ENCODE assay signal across 24 mouse cellular contexts in genomic region chr3:53027333-53027732, GRCm38 (mm10). TPM values are rescaled to one million over a fixed set of nuclear protein-coding genes. Genes with fewer than 3 reads are reported as not detected.
A peak's percentile ranks its signal among the peaks of the same experiment; 100 is the strongest.
DNase-seq lines count a peak whose midpoint lies in the region; ATAC-seq and TF ChIP-seq lines count a peak whose summit lies in the region.
"Had no signal": no experiment of that assay in that cellular context is flagged by ENCODE, and none has a peak within 500 bp of the region (broad histone marks: within the 10 kb centered on the region; RNA-seq: fewer than 3 reads in every experiment).

No protein-coding gene starts in this region.

- ATAC-seq in heart, embryonic 11.5 days (replicated peaks; ENCODE audit: insufficient number of reproducible peaks, low FRiP score, low TSS enrichment) = no peak
- ATAC-seq in lung, postnatal 0 days = no peak
- ATAC-seq: forebrain, embryonic 13.5 days; forebrain, embryonic 15.5 days; forebrain, postnatal 0 days had no signal

- no peak for TF ChIP-seq CTCF in lung, postnatal 0 days (IDR thresholded peaks at IDR 0.05)

- no peak overlapping the region for H3K27ac ChIP-seq in heart, embryonic 11.5 days (ENCODE audit: low read depth, low read length)
- no peak overlapping the region for H3K27ac ChIP-seq in lung, postnatal 0 days (ENCODE audit: low read length)
- H3K27ac ChIP-seq: embryonic facial prominence, embryonic 13.5 days; embryonic facial prominence, embryonic 15.5 days; forebrain, embryonic 13.5 days; forebrain, embryonic 15.5 days had no signal

- no peak overlapping the region for H3K4me3 ChIP-seq in heart, embryonic 11.5 days (ENCODE audit: low read depth, low read length)
- H3K4me3 ChIP-seq in lung, postnatal 0 days (ENCODE audit: low read depth, low read length) = no peak overlapping the region
- H3K4me3 ChIP-seq: embryonic facial prominence, embryonic 13.5 days; embryonic facial prominence, embryonic 15.5 days; erythroblast, embryonic 14.5 days; forebrain, embryonic 13.5 days; forebrain, embryonic 15.5 days had no signal

- no peaks in the 10 kb centered on the region for H3K9me3 ChIP-seq in heart, embryonic 11.5 days (replicated peaks; ENCODE audit: control insufficient read depth, low read length)
- H3K9me3 ChIP-seq in lung, postnatal 0 days (ENCODE audit: low read length) = no peaks in the 10 kb centered on the region
- H3K9me3 ChIP-seq: embryonic facial prominence, embryonic 13.5 days; embryonic facial prominence, embryonic 15.5 days; forebrain, embryonic 13.5 days; forebrain, embryonic 15.5 days; G1E had no signal

- H3K4me2 ChIP-seq in heart, embryonic 11.5 days = no peak overlapping the region
- no peak overlapping the region for H3K4me2 ChIP-seq in lung, postnatal 0 days (replicated peaks; ENCODE audit: low read depth, low read length)
- H3K4me2 ChIP-seq: embryonic facial prominence, embryonic 13.5 days; embryonic facial prominence, embryonic 15.5 days; forebrain, embryonic 13.5 days; forebrain, embryonic 15.5 days had no signal

- DNase-seq in heart, adult 11 months = peak; percentile 82
- peak; percentile 22 for DNase-seq in lung, postnatal 36 days
- no peak for DNase-seq in lung, postnatal 0 days (ENCODE audit: low spot score)
- DNase-seq in NIH3T3 (ENCODE audit: low read depth) = peak; percentile 14
- DNase-seq in ovary, adult 18-20 months (ENCODE audit: low spot score) = no peak
- no peak for DNase-seq in neural tube, embryonic 10.5 days (ENCODE audit: extremely low spot score, low spot score)
- DNase-seq: adrenal gland, adult 2 months; adrenal gland, postnatal 10 days; adrenal gland, postnatal 25 days; cerebellum, adult 11 months; cerebellum, adult 18-20 months; cerebellum, adult 8-10 months; cerebellum, adult 9-11 months; cerebellum, postnatal 14 days; cerebellum, postnatal 36 days; embryo, embryonic 11 days; forebrain, postnatal 0 days had no signal

- 65% methylated on average over 4 of the region's 4 CpGs for WGBS in heart, embryonic 11.5 days (ENCODE audit: insufficient replicate concordance)
- WGBS in lung, postnatal 0 days = 61% methylated on average over 4 of the region's 4 CpGs

- TF ChIP-seq EP300 in lung, postnatal 0 days (IDR thresholded peaks at IDR 0.05) = no peak

- no peaks in the 10 kb centered on the region for H3K36me3 ChIP-seq in heart, embryonic 11.5 days (ENCODE audit: control insufficient read depth, insufficient read depth, low read length)
- no peaks in the 10 kb centered on the region for H3K36me3 ChIP-seq in lung, postnatal 0 days (ENCODE audit: insufficient read depth, low read length)
- H3K36me3 ChIP-seq: embryonic facial prominence, embryonic 13.5 days; embryonic facial prominence, embryonic 15.5 days; forebrain, embryonic 15.5 days; G1E had no signal

- no peaks in the 10 kb centered on the region for H3K27me3 ChIP-seq in heart, embryonic 11.5 days (ENCODE audit: control insufficient read depth, insufficient read depth, low read length)
- no peaks in the 10 kb centered on the region for H3K27me3 ChIP-seq in lung, postnatal 0 days (replicated peaks; ENCODE audit: insufficient read depth, low read length)
- H3K27me3 ChIP-seq: embryonic facial prominence, embryonic 15.5 days; forebrain, embryonic 13.5 days; forebrain, embryonic 15.5 days had no signal

- no peak overlapping the region for H3K9ac ChIP-seq in heart, embryonic 11.5 days (ENCODE audit: low read depth, low read length)
- no peak overlapping the region for H3K9ac ChIP-seq in lung, postnatal 0 days (replicated peaks; ENCODE audit: low read depth)
- H3K9ac ChIP-seq: embryonic facial prominence, embryonic 13.5 days; embryonic facial prominence, embryonic 15.5 days; forebrain, embryonic 13.5 days; forebrain, embryonic 15.5 days; forebrain, postnatal 0 days had no signal

- peaks cover 1% of the 10 kb centered on the region; the same call in 1 of the 2 replicates for H3K4me1 ChIP-seq in heart, embryonic 11.5 days (ENCODE audit: control insufficient read depth, insufficient read depth, low read length)
- H3K4me1 ChIP-seq in lung, postnatal 0 days (ENCODE audit: insufficient read depth, low read depth, low read length) = no peaks in the 10 kb centered on the region
- H3K4me1 ChIP-seq: embryonic facial prominence, embryonic 13.5 days; embryonic facial prominence, embryonic 15.5 days; forebrain, embryonic 13.5 days; forebrain, embryonic 15.5 days had no signal

RNA-seq across cellular contexts. Expression of gene Cog6, which starts 10.3 kb away (rescaled TPM):
- 59.0 and 66.0 TPM in 2 replicates for polyA plus RNA-seq in heart, embryonic 11.5 days (2014; fragmentation: Nextera tagmentation; extraction: Ambion mirVana)
- 33.2 and 36.9 TPM in 2 replicates for polyA plus RNA-seq in lung, postnatal 0 days (2015; fragmentation: Nextera tagmentation; extraction: Ambion mirVana)

RNA-seq across cellular contexts. Expression of gene Lhfp, which starts 14.0 kb away (rescaled TPM):
- polyA plus RNA-seq in heart, embryonic 11.5 days (2014; fragmentation: Nextera tagmentation; extraction: Ambion mirVana) = 64.5 and 85.7 TPM in 2 replicates
- polyA plus RNA-seq in lung, postnatal 0 days (2015; fragmentation: Nextera tagmentation; extraction: Ambion mirVana) = 158 and 178 TPM in 2 replicates
- polyA plus RNA-seq: erythroblast, embryonic 14.5 days had no signal

Comparison
In these comparisons a context has a peak if more than half of its experiments do, and no peak if none do; other contexts are left out.
1. DNase-seq: peak in heart, adult 11 months (single experiment), lung, postnatal 36 days (single experiment) and NIH3T3 (single experiment); none in lung, postnatal 0 days (single experiment), ovary, adult 18-20 months (single experiment) and neural tube, embryonic 10.5 days (single experiment).